Mouse (Mus musculus) embryonic fibroblast, embryonic 13.5 days (primary cell): ENCODE data around the gene Syt5.

Experiments
- CTCF ChIP-seq: IDR thresholded peaks from 2 replicates; pipeline ENCODE4 v1.5.1; 2011; ENCODE audit warnings: mild to moderate bottlenecking, control low read depth, low read length, moderate library complexity, borderline replicate concordance; ENCODE audit not compliant: insufficient read depth
- POLR2A ChIP-seq: IDR thresholded peaks from 2 replicates; pipeline ENCODE4 v1.6.1; 2011; ENCODE audit warnings: low read depth, mild to moderate bottlenecking, control low read depth, low read length, moderate library complexity

DNA sequence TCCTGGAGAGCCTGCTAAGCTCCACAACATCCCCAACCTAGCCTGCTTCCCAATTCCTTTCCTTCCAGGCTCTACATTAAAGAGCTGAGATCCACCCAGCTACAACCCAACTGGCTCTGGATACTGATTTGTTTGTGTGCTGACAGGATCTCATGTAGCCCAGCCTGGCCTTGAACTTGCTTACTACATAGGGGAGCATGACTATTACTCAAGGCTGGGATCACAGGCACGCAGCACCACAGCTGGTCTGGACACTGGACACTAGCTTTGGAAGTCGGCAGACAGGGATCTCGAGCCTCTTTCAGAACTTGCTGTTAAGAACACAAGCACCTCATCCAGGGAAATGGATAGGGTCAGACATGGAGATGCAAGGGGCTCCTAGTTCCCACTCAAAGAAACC is 50.9 kb downstream of the Syt5 start:
- TF ChIP-seq CTCF (no peak), POLR2A (no peak)
